Mouse (Mus musculus) neural tube, embryonic 10.5 days (tissue): ENCODE results near the gene Klhl41.

ENCODE experiments used
- DNase-seq: peaks from one replicate; pipeline ENCODE4 v3.0.0-alpha.2; 2017; ENCODE audit warnings: low spot score; ENCODE audit errors: extremely low spot score

Klhl41 gene

GRCm38 (mm10) chr2:69683036-69683805 is 13.3 kb downstream of the Klhl41 start:
- DNase-seq, result peak; percentile 29

- no peak for DNase-seq
Observed at GRCm38 (mm10) chr2:69684488-69684887, 14.6 kb downstream of the Klhl41 start.

- no peak for DNase-seq
Observed at GRCm38 (mm10) chr2:69690214-69690613, 20.3 kb downstream of the Klhl41 start.

GRCm38 (mm10) chr2:69690843-69691242 is 20.9 kb downstream of the Klhl41 start:
- DNase-seq, result no peak

- DNase-seq, result no peak
Observed at GRCm38 (mm10) chr2:69693501-69693900, 23.6 kb downstream of the Klhl41 start.

- no peak for DNase-seq
Observed at GRCm38 (mm10) chr2:69700446-69700845, 30.5 kb downstream of the Klhl41 start.

GRCm38 (mm10) chr2:69712171-69712570 is 42.3 kb downstream of the Klhl41 start:
- DNase-seq, result no peak

- peak; percentile 83 for DNase-seq
Observed at GRCm38 (mm10) chr2:69712981-69713625, 43.2 kb downstream of the Klhl41 start, which contains the start of gene Fastkd1. Gene Fastkd1, minus strand, starts transcription at chr2:69713516.

GRCm38 (mm10) chr2:69713626-69714014 is 43.7 kb downstream of the Klhl41 start:
- DNase-seq, result no peak

- DNase-seq, result no peak
Observed at GRCm38 (mm10) chr2:69714126-69714525, 44.2 kb downstream of the Klhl41 start.

- DNase-seq, result no peak
Observed at GRCm38 (mm10) chr2:69716483-69716882, 46.6 kb downstream of the Klhl41 start.

GRCm38 (mm10) chr2:69719121-69719520 is 49.2 kb downstream of the Klhl41 start:
- DNase-seq, result no peak

GRCm38 (mm10) chr2:69722273-69722649 is 52.3 kb downstream of the Klhl41 start, which contains the start of gene Ppig:
Gene Ppig, plus strand, starts transcription at chr2:69722545.
- DNase-seq, result no peak

- DNase-seq, result peak; percentile 97
Observed at GRCm38 (mm10) chr2:69722650-69723518, 53.0 kb downstream of the Klhl41 start.

- no peak for DNase-seq
Observed at GRCm38 (mm10) chr2:69723519-69723825, 53.6 kb downstream of the Klhl41 start.
